Mouse (Mus musculus) G1E-ER4 (cell line): ENCODE measurements at regions not wholly inside any gene's neighbourhood (a gene's known extent, or its start where the extent isn't known, plus 50 kb on each side); places are given as distances from the start of the nearest gene placed in this dataset.

Experiments used
- GATA1 ChIP-seq: IDR thresholded peaks from one replicate; pipeline ENCODE4 v1.8.0; 2012; ENCODE audit warnings: low read length, inconsistent platforms

DNA sequence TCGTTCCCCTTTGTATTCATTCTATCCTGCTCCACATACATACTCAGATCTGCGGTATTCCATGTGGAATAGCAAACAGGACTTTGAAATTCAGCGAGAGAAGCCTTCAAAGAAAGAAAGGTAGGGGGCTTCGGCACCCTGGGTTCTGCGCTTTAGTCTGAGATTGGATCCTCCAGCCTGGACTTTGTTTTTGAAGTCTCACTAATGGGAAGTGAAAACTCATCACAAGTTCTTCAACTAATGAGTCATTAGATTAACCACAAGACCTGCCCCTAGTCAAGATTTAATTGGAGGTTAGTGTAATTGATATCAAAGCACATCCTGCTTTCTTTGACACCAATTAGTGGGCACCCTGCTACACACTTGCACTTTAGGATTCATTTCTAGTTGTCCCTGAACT, 492.5 kb upstream of the Zfp960 start:
- TF ChIP-seq GATA1: no peak

DNA sequence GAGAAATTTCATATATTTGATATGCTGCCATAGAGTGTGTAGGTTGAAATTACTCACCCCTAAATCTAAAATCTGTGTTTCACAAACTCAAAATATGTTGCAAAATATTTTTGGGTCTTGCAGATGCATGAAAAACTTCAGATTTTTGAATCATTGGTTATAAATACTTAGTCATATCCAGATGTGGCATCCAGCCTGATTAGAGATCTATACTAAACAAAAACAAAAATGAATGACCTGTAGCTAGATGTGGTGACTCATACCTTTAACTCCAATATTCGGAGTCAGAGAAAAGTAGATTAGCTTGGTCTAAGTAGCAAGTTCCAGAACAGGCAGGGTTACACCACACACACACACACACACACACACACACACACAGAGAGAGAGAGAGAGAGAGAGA, 475.1 kb upstream of the Zfp960 start:
- no peak for TF ChIP-seq GATA1

DNA sequence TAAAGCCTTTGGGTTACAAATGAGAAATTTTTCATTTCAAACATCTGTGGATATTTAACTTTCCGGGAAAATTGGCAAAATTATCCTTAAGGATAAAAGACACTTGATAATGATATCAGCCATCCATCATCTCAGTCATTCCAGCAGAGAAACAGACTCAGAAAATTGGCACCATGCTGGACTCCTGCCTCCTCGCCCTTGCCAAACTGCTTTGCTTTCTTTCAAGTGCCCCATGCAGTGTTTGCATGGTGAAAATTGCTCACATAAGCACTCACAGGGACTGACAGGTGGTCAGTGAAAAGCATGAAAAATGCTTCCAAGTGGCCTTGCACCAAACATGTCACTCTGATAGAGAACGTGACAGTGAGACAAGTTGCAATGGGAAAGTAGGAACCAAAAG, 464.2 kb upstream of the Zfp960 start:
- no peak for TF ChIP-seq GATA1

DNA sequence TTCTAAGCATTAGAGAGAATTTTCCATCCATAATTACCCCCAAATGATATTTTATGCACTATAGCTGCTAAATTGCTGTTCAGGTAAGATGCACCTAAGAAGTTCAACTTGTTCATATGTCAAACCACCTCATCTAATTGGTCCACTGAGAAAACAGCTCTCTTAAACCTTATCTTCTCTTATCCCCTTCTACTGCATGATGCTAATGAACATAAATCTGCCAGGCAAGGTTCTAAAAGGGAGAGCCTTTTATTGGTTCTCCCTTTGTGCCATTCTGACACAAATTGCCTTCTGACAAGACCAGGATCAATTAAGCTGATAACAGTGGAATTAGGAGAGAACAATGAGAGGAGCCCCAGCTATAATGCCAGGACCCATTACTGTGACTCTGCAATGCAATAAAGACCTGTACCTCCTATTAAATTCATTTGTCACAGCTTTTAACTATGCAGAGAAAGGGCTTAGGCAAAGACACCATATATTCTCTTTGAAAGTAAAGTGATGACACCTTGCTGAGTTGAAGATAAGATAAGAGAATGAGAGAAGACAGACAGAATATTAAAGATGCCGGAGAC, 451.4 kb upstream of the Zfp960 start:
- no peak for TF ChIP-seq GATA1

DNA sequence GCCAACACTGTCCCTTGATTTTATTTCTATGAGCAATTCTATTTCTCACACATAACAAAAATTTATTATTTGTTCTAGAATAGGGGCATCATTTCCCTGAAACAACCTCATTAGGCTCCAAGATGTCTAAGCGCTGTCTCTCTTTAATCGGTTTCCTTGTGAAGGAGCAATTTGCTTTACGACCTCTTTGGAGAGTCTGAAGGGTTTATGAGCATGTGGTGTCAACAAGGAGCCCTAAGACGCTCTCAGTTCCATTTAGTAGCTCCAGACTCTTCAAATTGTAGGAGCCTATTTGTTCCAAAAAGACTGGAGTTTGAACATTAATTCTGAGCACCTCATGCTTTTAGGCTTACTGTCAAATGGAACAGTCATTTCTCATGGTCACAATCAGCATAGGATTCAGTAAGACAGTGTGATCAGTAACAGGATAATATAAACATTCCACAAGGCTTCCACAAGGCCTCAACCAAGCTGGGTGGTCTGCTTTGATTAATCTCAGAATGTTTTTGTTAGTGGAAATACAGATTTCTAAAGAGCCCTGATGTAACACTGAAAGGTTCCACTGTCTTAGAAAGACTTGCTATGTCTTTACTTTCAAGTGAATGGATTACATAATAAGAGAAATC, 441.9 kb upstream of the Zfp960 start:
- no peak for TF ChIP-seq GATA1

DNA sequence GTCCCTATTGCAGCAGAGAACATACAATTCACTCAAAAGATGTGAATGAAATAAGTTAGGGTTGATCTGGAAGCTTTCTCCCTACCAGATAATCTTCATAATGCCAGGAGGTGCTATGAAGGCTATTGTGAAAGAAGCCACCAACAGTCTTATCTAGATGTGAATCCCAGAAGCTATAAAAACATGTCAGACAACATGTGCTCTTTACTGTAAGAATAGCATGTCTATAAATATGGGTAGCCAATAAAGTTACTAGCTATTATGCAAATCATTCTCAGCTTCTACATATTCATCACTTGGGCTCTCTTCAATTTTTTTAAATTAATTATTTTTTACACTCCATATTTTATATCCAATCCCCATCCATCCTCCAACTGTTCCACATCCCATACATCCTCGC, 434.1 kb upstream of the Zfp960 start:
- no peak for TF ChIP-seq GATA1

DNA sequence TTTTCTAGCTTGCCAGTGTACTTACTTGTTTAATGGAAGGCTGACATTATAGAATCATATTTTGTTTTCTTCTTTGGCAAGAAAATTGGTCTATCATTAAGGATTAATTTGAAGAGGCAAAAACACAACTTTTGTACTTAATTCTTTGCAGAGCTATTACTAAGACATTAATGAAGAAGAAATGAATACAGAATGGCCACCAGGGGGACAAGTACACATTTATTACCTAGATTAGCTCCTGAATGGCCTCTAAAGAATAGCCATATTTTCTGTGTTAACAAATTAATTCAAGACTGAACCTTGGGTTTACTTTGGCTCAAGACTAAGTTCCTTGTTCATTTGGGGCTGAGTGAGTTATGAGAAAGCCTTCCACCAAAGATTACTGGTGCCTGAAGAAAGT, 430.5 kb upstream of the Zfp960 start:
- TF ChIP-seq GATA1: no peak

DNA sequence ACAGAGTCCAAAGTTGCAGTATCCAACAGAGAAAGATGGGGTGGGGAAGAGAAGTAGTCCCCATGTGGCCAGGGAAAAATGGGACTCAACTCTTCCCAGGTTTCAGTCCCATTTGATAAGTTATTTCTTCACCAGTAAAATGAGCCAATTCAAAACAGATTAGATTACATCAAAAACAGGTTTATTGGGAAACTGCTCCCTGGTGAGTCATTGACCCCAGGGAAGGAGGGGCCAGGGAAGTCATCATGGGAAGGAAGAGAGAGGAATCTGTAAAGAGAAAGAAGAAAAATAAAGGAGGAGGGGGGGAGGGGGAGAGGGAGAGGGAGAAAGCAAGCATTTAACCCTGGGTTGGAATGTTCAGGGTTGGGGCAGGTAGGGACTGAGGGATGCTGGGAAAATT, 426.4 kb upstream of the Zfp960 start:
- TF ChIP-seq GATA1: no peak

DNA sequence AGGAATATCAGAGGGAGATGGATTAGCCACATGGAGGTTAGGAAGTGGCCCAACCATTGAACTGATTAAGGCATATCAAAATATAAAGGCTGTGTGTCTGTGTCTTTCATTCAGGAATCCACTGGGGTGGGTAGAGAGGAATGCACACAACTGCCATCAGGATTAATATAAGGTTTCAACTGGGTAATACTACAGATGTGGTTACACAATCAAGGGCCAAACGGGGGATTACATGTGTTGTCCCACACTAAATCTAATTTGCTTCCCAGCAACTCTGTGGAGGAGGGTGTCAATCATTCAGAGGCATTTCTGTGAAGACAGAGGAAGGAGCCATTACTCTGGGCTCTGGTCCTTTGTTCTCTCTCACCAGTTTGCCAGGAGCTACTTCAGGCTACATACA, 416.0 kb upstream of the Zfp960 start:
- TF ChIP-seq GATA1: no peak

DNA sequence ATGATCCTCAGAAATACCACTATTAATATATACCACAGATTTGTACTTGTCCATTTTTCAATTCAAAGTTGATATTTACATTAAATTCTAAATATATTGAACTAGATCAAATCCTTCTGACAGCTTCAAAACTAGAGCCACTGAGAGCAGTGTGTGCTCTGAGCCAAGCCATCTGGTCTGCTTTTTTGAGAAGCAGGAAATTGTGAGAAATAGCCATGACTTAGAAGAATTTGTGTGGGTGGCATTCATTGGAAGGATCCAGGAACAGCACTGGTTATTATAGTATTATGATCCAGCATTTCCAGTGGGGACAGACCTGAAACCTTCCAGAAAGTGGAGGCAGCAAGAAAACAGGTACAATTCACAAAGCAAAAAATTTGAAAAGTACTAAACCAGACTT, 398.7 kb upstream of the Zfp960 start:
- no peak for TF ChIP-seq GATA1

DNA sequence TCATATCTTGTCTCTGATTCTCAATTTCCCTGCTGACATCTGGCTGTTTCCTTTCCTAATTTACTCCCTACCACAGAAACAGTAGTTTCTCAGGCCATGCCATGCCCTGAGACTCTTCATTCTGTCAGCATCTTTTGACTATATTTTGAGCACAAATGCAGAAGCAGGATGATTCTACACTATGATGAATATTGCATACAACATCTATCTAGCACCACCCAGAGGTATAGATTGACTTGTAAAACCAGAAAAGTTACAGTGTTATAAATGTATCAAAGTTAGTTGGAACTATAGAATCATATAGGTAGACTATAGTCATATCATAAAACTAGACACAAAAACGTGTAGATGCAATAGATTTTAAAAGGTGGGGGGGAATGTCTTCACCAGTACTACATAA, 396.3 kb upstream of the Zfp960 start:
- no peak for TF ChIP-seq GATA1

DNA sequence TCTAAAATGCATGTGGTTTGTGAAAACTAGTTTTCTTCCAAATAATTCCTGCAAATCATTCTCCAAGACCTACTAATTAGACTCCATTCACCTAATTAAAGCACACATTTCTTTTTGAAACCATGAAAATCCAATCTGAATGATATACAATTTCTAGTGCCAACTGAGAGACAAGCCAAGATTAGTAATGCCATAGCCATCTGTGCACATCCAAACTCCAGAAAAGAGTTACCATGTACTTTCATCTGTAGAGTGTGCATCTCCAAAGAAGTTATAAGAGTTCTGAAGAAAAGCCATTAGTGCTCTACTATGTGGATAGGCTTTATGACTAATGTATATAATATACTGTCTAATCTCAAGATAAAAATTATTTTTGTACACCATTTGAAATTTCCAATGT, 359.7 kb upstream of the Zfp960 start:
- no peak for TF ChIP-seq GATA1

DNA sequence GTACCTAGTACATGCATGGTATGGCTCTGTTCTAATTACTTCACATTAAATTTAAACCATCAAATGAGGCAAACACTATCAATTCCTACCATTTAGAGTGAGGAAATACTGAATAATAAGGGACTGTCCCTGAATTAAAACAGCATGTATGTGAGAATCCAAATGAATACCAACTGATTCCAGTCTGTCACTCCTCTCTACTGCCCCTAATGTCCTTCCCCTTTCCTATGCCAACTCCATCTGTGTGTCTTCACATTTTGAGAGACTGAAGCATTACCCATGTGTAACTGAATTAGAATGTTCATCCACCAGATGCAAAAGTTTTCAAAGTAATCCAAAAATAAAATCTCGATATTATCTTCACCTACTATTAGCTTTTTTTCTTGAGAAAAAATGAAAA, 358.0 kb upstream of the Zfp960 start:
- TF ChIP-seq GATA1: no peak

DNA sequence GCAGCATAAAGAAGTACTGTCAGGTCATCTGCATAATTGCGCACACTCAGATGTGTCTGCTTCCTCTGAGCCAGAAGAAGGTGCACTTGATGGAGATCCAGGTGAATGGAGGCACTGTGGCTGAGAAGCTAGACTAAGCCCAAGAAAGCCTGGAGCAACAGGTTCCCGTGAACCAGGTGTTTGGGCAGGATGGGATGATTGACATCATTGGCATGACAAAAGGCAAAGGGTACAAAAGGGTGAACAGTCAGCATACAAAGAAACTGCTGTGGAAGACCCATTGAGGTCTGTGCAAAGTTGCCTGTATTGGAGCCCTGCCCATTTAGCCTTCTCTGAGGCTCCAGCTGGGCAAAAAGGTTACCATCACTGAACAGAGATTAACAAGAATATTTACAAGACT, 337.0 kb upstream of the Zfp960 start:
- no peak for TF ChIP-seq GATA1

DNA sequence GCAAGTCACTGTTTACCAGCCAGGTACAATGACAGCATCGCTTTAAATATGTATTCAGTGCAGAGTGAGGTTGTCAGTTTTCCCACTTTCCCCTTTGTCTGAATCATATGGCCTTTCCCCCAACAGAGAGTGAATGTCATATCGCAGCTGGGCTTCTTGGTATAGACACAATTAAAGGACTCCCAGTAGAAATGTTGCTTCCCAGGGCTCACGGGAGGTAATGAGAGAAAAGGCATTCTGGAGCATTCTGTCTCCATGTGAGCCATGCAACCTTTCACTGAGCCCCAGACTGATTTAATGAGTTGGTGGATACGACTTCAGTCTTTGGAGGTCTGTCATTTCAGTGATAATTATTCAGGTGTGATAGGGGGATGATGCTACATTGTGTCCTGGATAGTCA, 310.8 kb upstream of the Zfp960 start:
- TF ChIP-seq GATA1: no peak

DNA sequence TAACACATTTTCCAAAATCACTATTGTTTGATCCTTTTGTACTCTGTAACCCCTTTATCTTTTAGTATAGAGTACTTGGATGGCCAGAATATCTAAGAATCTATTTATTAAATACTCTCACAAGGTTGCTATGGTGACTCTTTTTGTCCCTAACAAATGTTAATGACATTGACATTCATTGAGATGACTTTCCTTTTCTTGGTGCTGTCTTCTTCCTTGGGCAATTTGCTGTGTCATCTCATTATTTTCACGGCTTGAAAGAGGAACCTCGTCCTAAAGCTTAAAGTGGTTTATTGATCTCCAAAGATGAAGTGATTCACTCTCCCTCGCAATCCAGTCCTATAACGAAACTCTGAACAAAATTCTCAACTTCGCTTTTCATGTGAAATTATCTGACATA, 265.6 kb upstream of the Zfp960 start:
- TF ChIP-seq GATA1: no peak

DNA sequence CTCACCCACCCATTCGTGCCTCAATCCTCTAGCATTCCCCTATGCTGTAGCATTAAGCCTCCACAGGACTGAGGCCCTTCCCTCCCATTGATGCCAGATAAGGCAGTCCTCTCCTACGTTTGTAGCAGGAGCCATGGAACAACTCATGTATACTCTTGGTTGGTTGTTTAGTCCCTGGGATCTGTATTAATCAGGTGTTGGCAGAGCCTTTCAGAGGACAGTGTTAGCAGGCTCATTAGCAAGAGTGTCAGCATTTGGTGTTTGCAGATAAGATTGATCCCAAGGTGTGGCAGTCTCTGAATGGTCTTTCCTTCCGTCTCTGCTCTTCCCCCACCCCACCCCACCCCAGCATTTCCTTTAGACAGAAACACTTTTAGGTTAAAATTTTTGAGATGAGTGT, 258.9 kb upstream of the Zfp960 start:
- peak; percentile 44 for TF ChIP-seq GATA1

DNA sequence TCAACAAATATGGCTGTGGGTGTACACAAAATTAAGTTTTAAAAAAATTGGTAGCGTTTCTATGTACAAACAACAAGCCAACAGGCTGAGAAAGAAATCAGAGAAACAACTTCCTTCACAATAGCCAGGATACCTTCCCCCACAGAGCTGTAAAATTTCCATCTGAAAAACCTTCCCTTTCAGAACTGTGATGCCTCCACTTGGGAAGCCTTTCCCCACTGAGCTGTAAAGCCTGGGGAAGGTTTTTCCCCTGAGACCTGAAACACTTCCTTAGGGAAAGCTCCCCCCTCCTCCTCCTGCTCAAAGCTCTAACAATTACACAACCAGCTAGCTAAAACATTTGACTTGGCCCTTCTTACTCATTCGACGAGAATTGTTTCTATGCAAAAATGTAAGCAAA, 245.5 kb upstream of the Zfp960 start:
- TF ChIP-seq GATA1: no peak
